Mouse (Mus musculus): ENCODE data around the gene Unkl.

GRCm38 (mm10) chr17:25219492-25220295, 31.5 kb downstream of the Unkl start:
- TF ChIP-seq ZC3H11A (IDR thresholded peaks at IDR 0.05; ENCODE audit: borderline replicate concordance, low read depth, low read length) (no peak), ZNF384 (IDR thresholded peaks at IDR 0.05; ENCODE audit: low read depth, low read length) (no peak), MAFK (IDR thresholded peaks at IDR 0.05; ENCODE audit: insufficient read depth, low read depth, low read length) (no peak), CHD2 (IDR thresholded peaks at IDR 0.05; ENCODE audit: low read depth, low read length) (no peak)

All from ES-E14 (cell line).